Mouse (Mus musculus): ENCODE data around the gene Ttll7. TPM values are rescaled to one million over a fixed set of nuclear protein-coding genes. Genes with fewer than 3 reads are reported as not detected.
A peak's percentile ranks its signal among the peaks of the same experiment; 100 is the strongest.

Ttll7 gene
- total RNA-seq (2017) = 0.09 TPM in 1 of 2 replicates, not detected in the other

DNA sequence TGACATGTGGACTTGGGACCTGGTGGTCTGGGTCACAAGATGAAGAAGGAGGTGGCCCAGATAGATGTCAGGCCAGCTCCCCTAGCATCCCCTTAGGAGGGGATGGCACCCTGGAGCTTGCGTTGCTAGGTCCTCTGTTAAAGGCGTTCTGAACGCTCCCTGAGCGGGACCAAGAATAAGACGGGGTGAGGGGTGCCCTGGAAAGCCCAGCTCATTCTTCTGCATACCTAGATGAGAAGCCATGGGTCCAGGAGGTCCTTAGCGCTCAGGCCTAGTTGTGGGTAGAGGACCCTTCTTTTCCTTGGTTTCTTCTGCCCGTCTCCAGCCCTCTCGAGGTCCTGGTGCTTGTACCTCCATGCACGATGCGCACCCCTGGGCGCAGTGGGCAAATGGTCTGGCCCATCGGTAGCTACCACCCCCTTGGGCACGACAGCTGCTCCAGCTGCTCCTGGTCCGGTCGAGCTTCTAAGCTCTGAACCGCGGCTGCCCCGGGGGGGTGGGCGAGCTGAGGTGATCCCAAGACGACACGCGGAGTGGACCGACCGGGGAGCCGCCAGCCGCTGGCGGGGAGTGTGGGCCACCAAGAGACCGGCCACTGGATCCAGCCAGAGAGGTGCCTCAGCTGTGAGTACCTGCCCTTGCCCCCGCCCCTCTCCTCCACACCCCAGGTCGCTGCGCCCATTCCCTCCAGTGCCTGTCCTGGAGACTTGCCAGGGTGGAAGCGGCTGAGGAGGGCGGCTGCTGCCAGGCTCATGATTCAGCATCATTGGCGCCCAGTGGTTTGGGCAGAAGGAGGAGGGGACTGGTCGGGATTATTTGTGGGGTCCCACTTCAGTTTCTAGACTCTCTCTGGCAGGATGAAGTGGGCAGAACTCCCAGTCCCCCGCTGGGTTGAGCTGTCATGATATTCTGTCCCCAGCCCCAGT, at the start of gene Ttll7:
Gene Ttll7 (plus strand): TSS at position 402 of the 926 bp plus-strand sequence.
- ATAC-seq (replicated peaks; ENCODE audit: low read depth, poor library complexity, severe bottlenecking) = peak; percentile 98

DNA sequence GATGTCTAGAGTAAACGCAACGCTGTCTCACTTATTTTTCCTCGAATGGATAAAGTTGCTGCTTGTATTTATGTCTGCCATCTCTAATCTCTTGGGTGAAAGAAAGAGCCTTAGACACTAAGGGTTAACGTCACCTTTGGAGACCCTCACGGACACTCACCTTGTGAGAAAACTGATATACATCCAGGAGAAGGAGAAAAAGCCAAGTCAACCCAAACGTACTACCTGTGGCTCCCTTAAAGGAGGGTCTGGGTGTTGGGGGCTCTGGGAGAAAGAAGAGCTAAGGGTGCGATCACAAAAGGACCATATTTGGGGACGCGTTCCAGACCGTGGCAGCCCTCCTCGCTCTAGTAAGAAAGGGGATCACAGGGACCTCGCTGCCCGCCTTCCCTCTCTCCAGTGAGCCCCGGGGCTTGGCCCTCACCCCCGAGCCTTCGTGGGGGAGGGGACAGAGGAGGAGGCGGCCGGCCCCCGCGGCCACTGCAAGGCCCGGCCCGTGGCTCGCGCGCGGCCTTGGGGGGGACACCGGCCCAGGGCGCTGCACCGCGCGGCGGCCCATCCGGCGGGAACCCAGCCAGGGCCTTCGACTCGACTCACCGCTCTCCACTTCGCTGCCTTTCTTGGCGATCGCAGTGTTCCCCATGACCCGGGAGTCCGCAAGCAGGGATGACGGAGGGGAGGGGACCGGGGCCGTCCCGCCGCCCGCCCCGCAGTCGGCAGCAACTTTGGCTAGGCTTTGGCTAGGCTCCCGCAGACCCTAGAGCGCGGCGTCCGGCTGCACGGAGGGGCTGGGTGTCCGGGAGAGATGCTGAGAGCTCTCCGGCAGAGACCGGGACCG, 39.9 kb upstream of the Ttll7 start:
- peak; percentile 19 for ATAC-seq (replicated peaks; ENCODE audit: low read depth, poor library complexity, severe bottlenecking)

DNA sequence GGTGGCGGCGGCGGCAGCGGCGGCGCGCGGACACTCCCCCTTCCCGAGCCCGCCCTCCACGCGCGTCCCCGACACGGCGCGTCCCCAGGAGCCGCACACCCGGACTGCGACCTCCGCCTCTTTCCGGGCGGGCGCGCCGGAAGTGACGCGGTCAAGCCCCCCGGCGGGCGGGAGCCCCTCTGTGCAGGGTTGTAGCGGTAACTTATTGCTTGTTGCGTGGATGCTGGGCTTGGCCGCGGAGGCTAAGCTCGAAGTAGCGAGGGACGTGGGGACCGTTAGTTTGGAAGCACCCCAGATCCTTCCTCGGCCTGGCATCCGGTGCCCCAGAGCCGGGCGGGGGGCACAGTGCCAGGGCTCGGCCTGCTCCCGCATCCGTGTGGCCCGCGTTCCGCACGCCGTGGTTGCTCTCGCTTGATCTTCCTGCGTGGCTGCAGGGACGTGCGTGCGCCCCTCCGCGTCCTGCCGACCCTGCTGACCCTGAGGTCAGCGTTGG, 39.2 kb upstream of the Ttll7 start, which contains the start of gene Prkacb:
Gene Prkacb (minus strand): TSS at position 90 of the 493 bp plus-strand sequence.
- peak; percentile 84 for ATAC-seq (replicated peaks; ENCODE audit: low read depth, poor library complexity, severe bottlenecking)

DNA sequence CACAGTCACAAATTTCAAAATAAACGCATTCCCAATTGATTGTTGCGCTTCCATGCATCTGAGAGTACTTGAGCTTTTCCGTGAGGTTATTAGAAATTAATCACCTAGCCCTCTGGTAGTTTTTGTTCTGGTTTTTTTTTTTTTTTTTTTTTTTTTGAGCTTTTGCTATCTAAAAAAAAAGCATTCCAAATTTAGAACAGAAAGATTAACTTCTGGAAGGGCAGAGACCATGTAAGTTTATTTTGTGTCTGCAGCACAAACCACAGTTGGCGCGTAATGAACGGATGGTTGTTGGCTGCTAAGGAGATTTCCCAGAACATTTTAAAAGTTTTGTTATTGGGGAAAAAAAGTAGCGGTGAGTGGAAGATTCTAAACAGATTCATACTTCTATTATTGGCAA, 38.5 kb upstream of the Ttll7 start:
- ATAC-seq (replicated peaks; ENCODE audit: low read depth, poor library complexity, severe bottlenecking) = no peak

DNA sequence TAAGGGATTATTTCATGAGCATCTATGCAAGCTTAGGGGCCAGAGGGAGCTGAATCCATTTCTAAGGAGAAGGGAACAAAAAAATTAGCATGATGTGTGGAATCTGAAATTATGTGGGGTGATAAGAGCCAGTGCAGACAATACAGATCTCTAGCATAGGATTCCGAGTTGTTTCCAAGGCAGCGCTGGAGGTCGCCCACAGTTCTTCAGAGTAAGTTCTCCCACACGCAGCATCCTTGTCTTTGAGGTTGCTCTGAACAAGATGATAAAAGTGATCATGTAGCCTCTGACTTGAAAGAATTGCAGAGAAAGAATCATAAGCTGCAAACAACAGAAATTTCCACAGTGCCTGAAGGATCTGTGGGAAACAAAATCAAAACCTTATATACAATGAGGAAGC, 31.4 kb upstream of the Ttll7 start:
- no peak for ATAC-seq (replicated peaks; ENCODE audit: low read depth, poor library complexity, severe bottlenecking)

DNA sequence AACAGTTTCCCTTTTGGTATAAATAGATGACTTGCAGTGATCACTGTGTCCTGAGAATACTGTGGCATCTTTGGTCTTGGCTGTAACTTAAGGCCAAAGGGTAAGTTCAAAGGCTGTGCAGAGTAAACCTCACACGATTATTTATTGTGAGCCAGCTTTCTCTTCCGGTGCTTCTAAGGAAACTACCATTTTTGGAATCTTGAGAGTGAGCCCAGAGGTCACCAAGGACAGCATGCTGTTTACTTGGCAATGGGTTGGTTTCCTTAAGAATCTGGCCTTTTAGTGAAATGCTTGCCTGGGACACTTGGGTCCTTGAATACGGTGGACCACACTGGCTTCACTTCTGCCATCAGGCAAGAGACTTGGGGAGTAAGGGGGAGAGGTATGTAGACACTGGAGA, 9.4 kb upstream of the Ttll7 start:
- ATAC-seq (replicated peaks; ENCODE audit: low read depth, poor library complexity, severe bottlenecking) = no peak

DNA sequence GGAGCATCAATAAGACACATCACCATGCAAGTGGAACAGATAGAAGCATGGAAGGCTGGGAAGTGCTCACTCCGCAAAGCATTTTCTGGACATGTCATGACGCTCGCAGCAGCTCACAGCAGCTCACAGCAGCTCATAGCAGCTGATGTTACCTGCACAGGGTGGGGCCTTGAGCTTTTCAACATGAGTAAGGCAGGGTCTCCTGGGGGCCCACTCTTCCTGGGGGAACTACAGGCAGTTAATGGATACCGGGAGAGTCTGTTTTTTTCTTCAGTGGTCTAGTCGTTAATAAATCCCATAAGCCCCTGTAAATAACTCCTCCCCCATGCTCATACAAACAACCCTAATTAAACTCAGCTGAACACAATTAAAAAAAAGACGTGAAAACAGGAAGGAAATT, 8.7 kb upstream of the Ttll7 start:
- ATAC-seq (replicated peaks; ENCODE audit: low read depth, poor library complexity, severe bottlenecking) = no peak

DNA sequence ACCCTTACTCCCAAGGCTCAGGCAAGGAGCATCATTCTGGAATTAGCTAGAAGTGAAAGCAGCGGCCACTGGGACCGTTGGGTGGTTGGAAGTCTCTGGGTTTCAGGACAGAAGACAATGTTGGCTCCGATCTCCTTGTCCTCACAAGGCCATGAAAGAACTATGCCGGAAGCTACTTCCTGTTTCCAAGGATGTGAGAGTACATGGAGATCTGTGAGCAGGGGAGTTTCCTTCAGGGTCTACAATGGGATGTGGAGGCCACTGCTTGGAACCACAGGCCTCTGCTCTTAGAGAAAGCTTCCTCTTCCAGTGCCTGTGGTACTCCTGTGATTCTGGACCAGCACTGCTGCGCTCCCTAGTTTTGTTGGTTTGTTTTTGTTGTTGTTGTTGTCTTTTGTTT, 5.9 kb upstream of the Ttll7 start:
- ATAC-seq (replicated peaks; ENCODE audit: low read depth, poor library complexity, severe bottlenecking) = no peak

DNA sequence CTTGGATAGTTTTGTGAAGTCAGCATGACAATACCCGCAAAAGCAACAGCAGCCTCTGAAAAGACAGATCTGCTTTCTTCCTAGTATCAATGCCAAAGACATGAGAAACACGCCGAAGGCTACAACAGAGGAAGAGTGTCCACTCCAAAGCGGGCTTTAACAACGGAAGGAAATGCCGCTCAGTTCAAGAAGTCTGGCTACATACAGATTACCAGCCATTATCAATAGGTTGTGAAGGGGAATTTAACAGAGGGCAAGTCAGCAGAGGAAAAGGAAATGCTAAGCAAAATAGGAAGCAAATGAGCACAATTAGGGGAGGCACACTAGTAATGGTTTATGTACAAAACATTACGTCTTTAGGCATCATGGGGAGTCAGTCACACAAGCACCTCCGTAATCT, 4.1 kb upstream of the Ttll7 start:
- no peak for ATAC-seq (replicated peaks; ENCODE audit: low read depth, poor library complexity, severe bottlenecking)

DNA sequence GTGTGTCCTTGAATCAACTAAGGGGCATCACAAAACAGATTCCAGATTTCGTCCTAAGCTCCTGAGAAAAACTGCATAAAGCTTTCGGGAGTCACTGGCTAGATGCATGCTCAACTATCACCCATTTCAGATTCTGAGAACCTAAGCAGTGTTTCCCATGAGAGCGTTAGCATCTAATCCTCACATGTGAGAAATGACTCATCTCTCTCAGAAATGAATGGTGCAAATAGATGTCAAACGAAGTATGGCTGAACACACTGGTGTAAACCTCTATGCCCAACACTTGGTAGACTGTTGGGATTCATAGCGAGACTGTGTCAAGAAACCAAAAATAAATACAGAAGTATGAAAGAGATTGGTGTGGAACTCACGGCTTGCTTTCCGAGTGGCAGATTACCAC, 2.8 kb upstream of the Ttll7 start:
- no peak for ATAC-seq (replicated peaks; ENCODE audit: low read depth, poor library complexity, severe bottlenecking)

DNA sequence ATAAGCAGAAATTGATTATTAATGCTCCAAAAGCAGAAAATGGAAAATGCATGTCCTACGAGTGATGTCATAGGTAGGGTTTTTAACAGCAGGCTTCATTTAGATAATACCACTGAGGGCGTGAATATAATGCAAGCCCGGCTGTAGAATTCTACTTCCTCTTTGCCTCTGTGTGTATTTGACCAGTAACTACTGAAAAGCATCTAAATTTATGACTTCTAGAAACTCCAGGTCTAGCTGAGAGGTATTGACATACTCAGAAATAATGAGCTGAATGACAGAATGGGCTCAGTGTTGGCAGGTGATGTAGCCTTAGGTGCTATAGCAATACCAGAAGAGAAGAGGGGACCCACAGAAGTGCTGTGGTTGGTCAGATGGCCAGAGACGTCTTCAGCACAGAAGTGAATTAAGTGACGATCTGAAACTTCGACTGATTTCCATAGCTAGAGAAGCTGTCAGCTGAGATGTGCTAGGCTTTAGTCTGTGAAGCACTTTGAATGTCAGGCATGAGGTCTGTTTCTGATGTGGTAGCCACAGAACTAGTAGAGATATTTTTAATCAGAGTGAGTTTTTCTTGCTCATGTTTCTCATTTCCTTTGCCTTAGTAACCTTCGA, 2.4 kb downstream of the Ttll7 start:
- ATAC-seq (replicated peaks; ENCODE audit: low read depth, poor library complexity, severe bottlenecking) = no peak

DNA sequence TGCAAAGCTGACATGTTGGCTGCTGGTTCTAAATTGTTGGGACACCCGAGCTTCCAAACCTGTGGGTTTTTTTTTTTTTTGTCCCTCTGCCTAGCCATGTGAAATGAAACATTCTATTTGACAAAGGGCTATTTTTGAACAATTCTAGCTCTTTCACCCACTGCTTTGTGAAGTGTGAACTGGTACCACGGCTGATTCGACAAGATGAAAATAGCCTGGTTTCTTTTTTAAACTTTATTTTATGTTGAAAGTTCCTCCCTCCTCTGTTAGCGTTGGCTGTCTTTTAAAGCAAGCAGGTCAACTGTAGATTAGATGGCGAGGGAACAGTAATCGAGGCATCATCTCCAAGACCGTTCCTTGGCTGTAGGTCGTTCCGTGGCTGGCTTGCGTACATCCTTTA, 5.2 kb downstream of the Ttll7 start:
- no peak for ATAC-seq (replicated peaks; ENCODE audit: low read depth, poor library complexity, severe bottlenecking)

DNA sequence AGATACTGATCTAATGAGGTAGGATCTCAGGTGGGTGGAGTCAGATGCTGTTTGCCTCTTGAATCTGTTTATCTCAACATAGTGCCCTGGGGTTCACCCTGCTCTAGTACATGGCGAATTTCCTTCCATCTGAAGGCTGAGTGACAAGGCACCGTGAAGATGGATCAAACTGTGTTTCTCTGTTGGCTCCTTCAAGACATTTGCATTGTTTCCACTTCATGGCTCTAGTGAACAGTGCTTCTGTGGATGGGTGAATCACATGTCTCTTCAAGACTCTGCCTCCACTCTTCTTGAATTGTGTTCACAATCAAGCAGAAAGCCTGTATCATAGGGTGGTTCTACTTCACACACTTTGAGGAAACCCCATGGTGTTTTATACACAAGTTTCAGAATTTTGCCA, 8.1 kb downstream of the Ttll7 start:
- no peak for ATAC-seq (replicated peaks; ENCODE audit: low read depth, poor library complexity, severe bottlenecking)

DNA sequence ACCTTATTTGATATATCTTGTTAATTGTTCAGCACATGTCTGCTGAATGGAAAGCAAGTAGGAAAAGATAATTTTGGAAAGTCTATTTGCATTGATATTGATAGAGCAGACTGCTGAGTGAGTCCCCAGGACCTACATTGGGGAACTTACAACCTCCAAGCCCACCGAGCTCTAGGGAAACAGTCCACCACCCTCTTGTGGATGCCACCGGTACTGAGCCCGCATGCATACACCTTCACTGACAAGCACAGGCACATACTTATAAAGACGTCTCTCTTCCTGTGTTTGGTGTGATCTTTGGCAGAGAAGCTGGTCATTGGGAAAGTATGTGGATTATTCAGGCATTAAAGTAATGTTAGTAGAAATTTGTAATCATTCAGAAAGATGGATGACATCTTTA, 14.4 kb downstream of the Ttll7 start:
- peak; percentile 89 for ATAC-seq (replicated peaks; ENCODE audit: low read depth, poor library complexity, severe bottlenecking)

DNA sequence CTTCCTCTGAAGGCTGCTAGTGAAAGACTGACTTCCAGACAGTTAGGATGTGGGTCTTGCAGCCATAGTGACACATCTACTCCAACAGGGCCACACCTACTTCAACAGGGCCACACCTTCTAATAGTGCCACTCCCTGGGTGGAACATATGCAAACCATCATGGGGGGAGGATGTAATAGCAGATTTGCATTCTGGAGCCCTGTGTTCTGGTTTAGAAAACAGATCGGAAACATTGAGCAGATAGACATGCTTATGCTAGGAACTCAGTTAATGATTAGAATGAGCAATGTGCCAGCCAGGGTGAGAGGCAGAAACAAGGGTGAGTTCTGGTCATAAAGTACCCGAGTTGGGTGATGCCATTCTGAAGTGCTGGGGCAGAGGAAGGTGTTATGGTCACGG, 19.8 kb downstream of the Ttll7 start:
- ATAC-seq (replicated peaks; ENCODE audit: low read depth, poor library complexity, severe bottlenecking) = no peak

DNA sequence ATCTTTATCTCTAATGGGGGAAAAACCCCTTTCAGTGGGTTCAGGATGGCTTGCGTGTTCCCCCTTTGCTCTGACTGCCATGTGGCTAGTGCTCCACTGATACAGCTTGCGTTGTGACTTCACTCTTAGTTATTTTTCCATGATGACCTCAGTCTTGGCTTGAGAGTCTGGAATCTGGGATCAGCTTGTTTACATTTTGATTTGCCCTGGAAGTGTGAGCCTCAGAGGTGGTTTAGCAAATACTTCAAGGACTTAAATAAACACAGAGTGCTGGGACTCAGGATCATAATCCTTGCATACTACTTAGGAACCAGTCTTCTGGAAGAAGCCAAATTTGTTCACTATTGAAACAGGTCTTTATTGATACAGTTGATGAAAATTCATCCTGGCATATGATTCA, 23.8 kb downstream of the Ttll7 start:
- ATAC-seq (replicated peaks; ENCODE audit: low read depth, poor library complexity, severe bottlenecking) = no peak

DNA sequence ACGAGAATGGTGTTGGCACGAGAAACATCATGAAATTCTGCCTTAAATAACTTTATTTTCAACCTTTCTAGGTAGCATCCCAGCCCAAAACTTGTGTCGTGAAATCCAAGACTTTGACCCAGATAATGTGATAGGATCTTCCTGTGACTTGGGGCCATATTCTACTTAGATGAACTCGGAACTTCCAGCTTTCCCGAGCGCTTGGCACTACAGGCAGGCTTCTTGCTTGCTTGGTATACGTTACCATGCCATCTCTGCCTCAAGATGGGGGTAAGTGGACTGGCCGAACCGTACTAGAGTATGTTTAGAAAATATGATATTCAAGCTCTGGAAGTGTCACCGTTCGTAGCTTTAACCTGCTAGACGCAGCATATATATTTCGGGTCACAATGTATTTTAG, 41.8 kb downstream of the Ttll7 start:
- no peak for ATAC-seq (replicated peaks; ENCODE audit: low read depth, poor library complexity, severe bottlenecking)

DNA sequence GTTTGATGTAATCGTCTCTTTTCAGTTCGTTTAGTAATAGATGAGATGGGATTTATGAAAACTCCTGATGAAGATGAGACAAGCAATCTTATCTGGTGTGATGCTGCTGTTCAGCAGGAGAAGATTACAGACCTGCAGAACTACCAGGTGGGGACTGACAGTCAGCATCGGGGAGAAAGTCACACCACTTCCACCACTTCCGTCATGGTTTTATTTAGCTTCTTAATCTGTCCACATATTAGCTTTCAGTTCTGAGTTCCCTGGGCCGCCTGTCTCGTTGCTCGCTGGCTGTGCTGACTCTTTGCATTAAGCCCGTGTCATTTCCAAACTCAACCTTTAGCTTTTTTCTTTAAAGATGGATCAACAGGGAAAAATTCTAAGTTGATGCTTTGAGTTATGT, 44.4 kb downstream of the Ttll7 start:
- ATAC-seq (replicated peaks; ENCODE audit: low read depth, poor library complexity, severe bottlenecking) = no peak

DNA sequence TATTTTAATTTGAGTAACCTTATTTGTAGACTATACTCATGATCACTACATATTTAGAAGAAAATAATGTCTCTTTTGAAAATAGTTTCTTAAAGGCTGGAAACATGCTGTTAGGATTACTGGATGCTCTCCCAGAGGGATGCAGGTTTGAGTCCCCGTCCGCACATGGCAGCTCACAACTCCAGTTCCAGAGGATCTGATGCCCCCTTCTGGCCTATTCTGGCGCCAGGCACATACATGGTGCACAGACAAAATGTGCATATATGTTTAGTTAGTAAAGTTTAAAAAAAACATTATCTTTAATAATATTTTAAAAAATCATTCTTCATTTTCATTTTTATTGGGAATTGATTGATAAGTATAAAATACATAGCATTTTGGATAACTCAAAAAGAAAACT, 47.9 kb downstream of the Ttll7 start:
- no peak for ATAC-seq (replicated peaks; ENCODE audit: low read depth, poor library complexity, severe bottlenecking)

DNA sequence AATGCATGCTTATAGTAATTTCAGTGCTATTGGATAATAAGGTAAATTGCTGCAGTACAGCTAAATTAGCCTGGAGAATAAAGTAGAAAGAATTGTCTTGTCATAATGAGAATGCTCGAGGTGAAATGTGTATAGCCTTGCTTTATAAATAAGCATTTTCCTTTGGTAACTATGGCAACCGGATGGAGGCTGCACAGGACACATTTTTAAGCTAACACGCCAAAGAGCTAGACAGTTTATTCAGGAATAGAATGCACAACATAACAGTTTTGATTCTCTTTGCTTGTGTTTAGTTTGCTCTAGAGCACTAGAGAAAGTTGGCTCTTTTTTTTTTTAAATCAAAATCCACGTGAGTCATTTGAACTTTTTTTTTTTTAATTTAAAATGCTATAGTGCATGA, 49.6 kb downstream of the Ttll7 start:
- ATAC-seq (replicated peaks; ENCODE audit: low read depth, poor library complexity, severe bottlenecking) = no peak

DNA sequence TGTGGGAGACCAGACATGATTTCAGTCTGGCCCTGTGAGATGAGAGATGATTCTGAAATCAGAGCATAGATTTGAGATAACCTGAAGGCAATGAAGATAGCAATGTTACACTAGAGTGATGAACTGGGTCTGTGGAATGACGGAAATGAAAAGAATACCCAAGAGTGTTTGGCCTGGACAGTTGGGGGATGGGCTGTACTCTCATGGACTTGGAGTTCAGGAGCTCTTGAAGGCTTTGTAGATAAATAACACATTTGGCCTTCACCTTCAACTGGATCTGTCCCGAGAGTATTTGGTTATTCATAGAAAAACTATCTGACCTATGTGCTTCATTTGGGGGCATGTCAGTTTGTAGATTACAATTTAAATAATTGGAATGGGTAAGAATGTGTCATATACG, 53.4 kb downstream of the Ttll7 start:
- no peak for ATAC-seq (replicated peaks; ENCODE audit: low read depth, poor library complexity, severe bottlenecking)
